Mouse (Mus musculus) liver, embryonic 13.5 days (tissue): ENCODE data around the gene Dab2. TPM values are rescaled to one million over a fixed set of nuclear protein-coding genes. Genes with fewer than 3 reads are reported as not detected.

ENCODE experiments used
- ATAC-seq: fragments of 200-750 bp; cut with Nextera tagmentation; 2 replicates; pipeline ENCODE4 v1.8.0; 2017; ENCODE audit warnings: low read depth, mild to moderate bottlenecking, moderate number of reproducible peaks, moderate library complexity
- DNase-seq: peaks from one replicate; pipeline ENCODE4 v3.0.0; 2022
- H3K27ac ChIP-seq: fragments of 300-500 bp; sonication (generic); 2 replicates; pipeline ENCODE4 v1.5.1; 2015; ENCODE audit warnings: moderate library complexity, mild to moderate bottlenecking, inconsistent platforms
- H3K27me3 ChIP-seq: fragments of 300-500 bp; sonication (generic); 2 replicates; pipeline ENCODE4 v1.6.1; 2015; ENCODE audit warnings: mild to moderate bottlenecking, inconsistent platforms
- H3K36me3 ChIP-seq: fragments of 300-500 bp; sonication (generic); 2 replicates; pipeline ENCODE4 v1.6.1; 2015; ENCODE audit warnings: mild to moderate bottlenecking, inconsistent platforms
- H3K4me1 ChIP-seq: fragments of 300-500 bp; sonication (generic); replicated peaks from 2 replicates; pipeline ENCODE4 v1.6.1; 2015; ENCODE audit warnings: inconsistent platforms
- H3K4me2 ChIP-seq: fragments of 300-500 bp; sonication (generic); 2 replicates; pipeline ENCODE4 v1.6.1; 2015; ENCODE audit warnings: inconsistent platforms, mild to moderate bottlenecking, moderate library complexity
- H3K4me3 ChIP-seq: fragments of 300-500 bp; sonication (generic); replicated peaks from 2 replicates; pipeline ENCODE4 v1.5.1; 2015; ENCODE audit warnings: mild to moderate bottlenecking, inconsistent platforms
- H3K9ac ChIP-seq: fragments of 300-500 bp; sonication (generic); 2 replicates; pipeline ENCODE4 v1.6.1; 2015; ENCODE audit warnings: mild to moderate bottlenecking, inconsistent platforms
- H3K9me3 ChIP-seq: fragments of 300-500 bp; sonication (generic); replicated peaks from 2 replicates; pipeline ENCODE4 v1.6.1; 2016; ENCODE audit warnings: inconsistent platforms
- WGBS: fragments of 180-500 bp; shearing (Covaris S2); methylation state at CpG from one replicate; pipeline ENCODE4 v1.1.7; 2015; ENCODE audit not compliant: insufficient replicate concordance; 5-methylcytosine and 5-hydroxymethylcytosine counted together
- polyA plus RNA-seq: library from polyadenylated mRNA; unstranded; fragments of >200 nt; fragmentation: Nextera tagmentation; extraction: Ambion mirVana; gene quantifications from 2 replicates; pipeline ENCODE4 v1.2.1, GENCODE M21; 2015

The Dab2 gene
- polyA plus RNA-seq, 1 experiment from 2014 or later: 8.3 TPM

GRCm38 (mm10) chr15:6326011-6326410 lies 26.4 kb downstream of the Dab2 start:
- no peaks in the 10 kb centered on the region for H3K4me1 ChIP-seq
- H3K9ac ChIP-seq: no peak overlapping the region
- no peaks in the 10 kb centered on the region for H3K9me3 ChIP-seq
- H3K36me3 ChIP-seq: no peaks in the 10 kb centered on the region
- ATAC-seq: no peak
- H3K27me3 ChIP-seq: no peaks in the 10 kb centered on the region
- 57% methylated on average over 4 of the region's 4 CpGs for WGBS
- DNase-seq: no peak
- no peak overlapping the region for H3K27ac ChIP-seq
- H3K4me3 ChIP-seq: no peak overlapping the region
- no peak overlapping the region for H3K4me2 ChIP-seq

GRCm38 (mm10) chr15:6331380-6331779 lies 31.8 kb downstream of the Dab2 start:
- H3K4me3 ChIP-seq: no peak overlapping the region
- no peak overlapping the region for H3K4me2 ChIP-seq
- H3K27me3 ChIP-seq: no peaks in the 10 kb centered on the region
- no peak for ATAC-seq
- no peaks in the 10 kb centered on the region for H3K36me3 ChIP-seq
- no peaks in the 10 kb centered on the region for H3K9me3 ChIP-seq
- 55% methylated on average over 2 of the region's 2 CpGs for WGBS
- H3K9ac ChIP-seq: no peak overlapping the region
- no peaks in the 10 kb centered on the region for H3K4me1 ChIP-seq
- H3K27ac ChIP-seq: no peak overlapping the region
- no peak for DNase-seq

- H3K36me3 ChIP-seq: no peaks in the 10 kb centered on the region
- no peaks in the 10 kb centered on the region for H3K27me3 ChIP-seq
- ATAC-seq (no peak), DNase-seq (no peak)
- no peak overlapping the region for H3K27ac ChIP-seq
- H3K9me3 ChIP-seq: no peaks in the 10 kb centered on the region
- no peaks in the 10 kb centered on the region for H3K4me1 ChIP-seq
- WGBS: 17% methylated on average over 1 of the region's 1 CpGs
- H3K9ac ChIP-seq: no peak overlapping the region
- H3K4me2 ChIP-seq: no peak overlapping the region
- no peak overlapping the region for H3K4me3 ChIP-seq
These were observed 35.1 kb downstream of the Dab2 start for GRCm38 (mm10) chr15:6334664-6335206.

- no peaks in the 10 kb centered on the region for H3K9me3 ChIP-seq
- no peak overlapping the region for H3K27ac ChIP-seq
- ATAC-seq (no peak), DNase-seq (no peak)
- H3K4me1 ChIP-seq: no peaks in the 10 kb centered on the region
- no peaks in the 10 kb centered on the region for H3K27me3 ChIP-seq
- H3K4me3 ChIP-seq: no peak overlapping the region
- no peak overlapping the region for H3K9ac ChIP-seq
- no peak overlapping the region for H3K4me2 ChIP-seq
- no peaks in the 10 kb centered on the region for H3K36me3 ChIP-seq
- 68% methylated on average over 5 of the region's 5 CpGs for WGBS
These were observed 40.2 kb downstream of the Dab2 start for GRCm38 (mm10) chr15:6339767-6340166.

- Histone ChIP-seq H3K27me3 (no peaks in the 10 kb centered on the region), H3K4me3 (no peak overlapping the region), H3K36me3 (no peaks in the 10 kb centered on the region), H3K4me2 (no peak overlapping the region), H3K9me3 (no peaks in the 10 kb centered on the region), H3K9ac (no peak overlapping the region), H3K4me1 (no peaks in the 10 kb centered on the region), H3K27ac (no peak overlapping the region)
- no peak for ATAC-seq
- WGBS: 68% methylated on average over 6 of the region's 6 CpGs
- DNase-seq: no peak
These were observed 40.8 kb downstream of the Dab2 start for GRCm38 (mm10) chr15:6340347-6340746.

GRCm38 (mm10) chr15:6341427-6341826 lies 41.8 kb downstream of the Dab2 start:
- ATAC-seq (no peak), DNase-seq (no peak)
- 37% methylated on average over 6 of the region's 6 CpGs for WGBS
- H3K36me3 ChIP-seq: no peaks in the 10 kb centered on the region
- H3K4me3 ChIP-seq: no peak overlapping the region
- H3K27ac ChIP-seq: no peak overlapping the region
- no peaks in the 10 kb centered on the region for H3K4me1 ChIP-seq
- no peak overlapping the region for H3K9ac ChIP-seq
- H3K9me3 ChIP-seq: no peaks in the 10 kb centered on the region
- H3K4me2 ChIP-seq: no peak overlapping the region
- H3K27me3 ChIP-seq: no peaks in the 10 kb centered on the region

- no peak overlapping the region for H3K9ac ChIP-seq
- H3K27me3 ChIP-seq: no peaks in the 10 kb centered on the region
- no peaks in the 10 kb centered on the region for H3K9me3 ChIP-seq
- H3K4me3 ChIP-seq: no peak overlapping the region
- ATAC-seq: no peak
- H3K4me2 ChIP-seq: no peak overlapping the region
- H3K27ac ChIP-seq: no peak overlapping the region
- no peaks in the 10 kb centered on the region for H3K36me3 ChIP-seq
- no peaks in the 10 kb centered on the region for H3K4me1 ChIP-seq
- DNase-seq: no peak
- 63% methylated on average over 3 of the region's 3 CpGs for WGBS
These were observed 54.3 kb downstream of the Dab2 start for GRCm38 (mm10) chr15:6353901-6354300.

- H3K9ac ChIP-seq: no peak overlapping the region
- H3K27ac ChIP-seq: no peak overlapping the region
- no peaks in the 10 kb centered on the region for H3K36me3 ChIP-seq
- no peak for ATAC-seq
- H3K27me3 ChIP-seq: no peaks in the 10 kb centered on the region
- 54% methylated on average over 2 of the region's 2 CpGs for WGBS
- no peaks in the 10 kb centered on the region for H3K4me1 ChIP-seq
- no peak overlapping the region for H3K4me3 ChIP-seq
- DNase-seq: no peak
- no peaks in the 10 kb centered on the region for H3K9me3 ChIP-seq
- H3K4me2 ChIP-seq: no peak overlapping the region
These were observed 60.3 kb downstream of the Dab2 start for GRCm38 (mm10) chr15:6359859-6360258.

GRCm38 (mm10) chr15:6369974-6370373 lies 70.4 kb downstream of the Dab2 start:
- 38% methylated on average over 1 of the region's 1 CpGs for WGBS
- Histone ChIP-seq H3K9me3 (no peaks in the 10 kb centered on the region), H3K9ac (no peak overlapping the region), H3K27me3 (no peaks in the 10 kb centered on the region), H3K36me3 (no peaks in the 10 kb centered on the region), H3K4me1 (no peaks in the 10 kb centered on the region), H3K4me2 (no peak overlapping the region), H3K27ac (no peak overlapping the region), H3K4me3 (no peak overlapping the region)
- no peak for ATAC-seq
- DNase-seq: no peak

- H3K9ac ChIP-seq: no peak overlapping the region
- H3K27me3 ChIP-seq: no peaks in the 10 kb centered on the region
- no peak overlapping the region for H3K4me3 ChIP-seq
- ATAC-seq: no peak
- no peaks in the 10 kb centered on the region for H3K4me1 ChIP-seq
- no peak overlapping the region for H3K27ac ChIP-seq
- DNase-seq: no peak
- 68% methylated on average over 2 of the region's 2 CpGs for WGBS
- H3K36me3 ChIP-seq: no peaks in the 10 kb centered on the region
- H3K4me2 ChIP-seq: no peak overlapping the region
- no peaks in the 10 kb centered on the region for H3K9me3 ChIP-seq
These were observed 71.9 kb downstream of the Dab2 start for GRCm38 (mm10) chr15:6371486-6371885.

- WGBS: 69% methylated on average over 13 of the region's 13 CpGs
- DNase-seq: no peak
- Histone ChIP-seq H3K9me3 (no peaks in the 10 kb centered on the region), H3K27ac (no peak overlapping the region), H3K9ac (no peak overlapping the region), H3K4me2 (no peak overlapping the region), H3K4me1 (no peaks in the 10 kb centered on the region), H3K4me3 (no peak overlapping the region), H3K36me3 (no peaks in the 10 kb centered on the region), H3K27me3 (no peaks in the 10 kb centered on the region)
- ATAC-seq: no peak
These were observed 75.4 kb downstream of the Dab2 start for GRCm38 (mm10) chr15:6375016-6375415.

- no peak overlapping the region for H3K4me3 ChIP-seq
- no peaks in the 10 kb centered on the region for H3K9me3 ChIP-seq
- no peaks in the 10 kb centered on the region for H3K27me3 ChIP-seq
- no peak overlapping the region for H3K9ac ChIP-seq
- no peak overlapping the region for H3K27ac ChIP-seq
- no peaks in the 10 kb centered on the region for H3K36me3 ChIP-seq
- no peak for ATAC-seq
- DNase-seq: no peak
- WGBS: 71% methylated on average over 5 of the region's 5 CpGs
- no peak overlapping the region for H3K4me2 ChIP-seq
- H3K4me1 ChIP-seq: no peaks in the 10 kb centered on the region
These were observed 76.4 kb downstream of the Dab2 start for GRCm38 (mm10) chr15:6376001-6376400.
